Mouse (Mus musculus) embryonic facial prominence, embryonic 11.5 days (tissue): Measurements from ENCODE around the gene Dnah17. TPM values are rescaled to one million over a fixed set of nuclear protein-coding genes. Genes with fewer than 3 reads are reported as not detected.

Experiments used
- ATAC-seq: fragments of 200-750 bp; cut with Nextera tagmentation; replicated peaks from 2 replicates; pipeline ENCODE4 v1.8.0; 2017; ENCODE audit warnings: low read depth; ENCODE audit not compliant: insufficient number of reproducible peaks, low FRiP score, low TSS enrichment
- DNase-seq: peaks from one replicate; pipeline ENCODE4 v3.0.0-alpha.2; 2015; ENCODE audit warnings: low spot score
- H3K27ac ChIP-seq: fragments of 300-500 bp; sonication (generic); replicated peaks from 2 replicates; pipeline ENCODE4 v1.5.1; 2014; ENCODE audit warnings: mild to moderate bottlenecking, low read depth, low read length, control low read depth
- H3K27me3 ChIP-seq: fragments of 300-500 bp; sonication (generic); 2 replicates; pipeline ENCODE4 v1.6.1; 2014; ENCODE audit warnings: mild to moderate bottlenecking, low read length, moderate library complexity, mixed read lengths; ENCODE audit not compliant: control insufficient read depth, insufficient read depth
- H3K36me3 ChIP-seq: fragments of 300-500 bp; sonication (generic); replicated peaks from 2 replicates; pipeline ENCODE4 v1.6.1; 2014; ENCODE audit warnings: low read depth, mild to moderate bottlenecking, low read length, moderate library complexity, mixed read lengths; ENCODE audit not compliant: control insufficient read depth, insufficient read depth
- H3K4me1 ChIP-seq: fragments of 300-500 bp; sonication (generic); 2 replicates; pipeline ENCODE4 v1.6.1; 2014; ENCODE audit warnings: low read length, mixed read lengths; ENCODE audit not compliant: control insufficient read depth, insufficient read depth
- H3K4me2 ChIP-seq: fragments of 300-500 bp; sonication (generic); 2 replicates; pipeline ENCODE4 v1.6.1; 2014; ENCODE audit warnings: low read depth, mild to moderate bottlenecking, control low read depth, low read length, moderate library complexity
- H3K4me3 ChIP-seq: fragments of 300-500 bp; sonication (generic); 2 replicates; pipeline ENCODE4 v1.5.1; 2014; ENCODE audit warnings: low read depth, low read length, control low read depth
- H3K9ac ChIP-seq: fragments of 300-500 bp; sonication (generic); replicated peaks from 2 replicates; pipeline ENCODE4 v1.6.1; 2014; ENCODE audit warnings: mild to moderate bottlenecking, control low read depth, low read length
- H3K9me3 ChIP-seq: fragments of 300-500 bp; sonication (generic); replicated peaks from 2 replicates; pipeline ENCODE4 v1.6.1; 2016; ENCODE audit warnings: mild to moderate bottlenecking, low read length, inconsistent platforms, mixed read lengths; ENCODE audit not compliant: control insufficient read depth
- WGBS: fragments of 180-500 bp; shearing (Covaris S2); extraction: QIAGEN DNeasy Blood & Tissue Kit; methylation state at CpG from one replicate; pipeline ENCODE4 v1.1.7; 2014; 5-methylcytosine and 5-hydroxymethylcytosine counted together
- polyA plus RNA-seq: library from polyadenylated mRNA; unstranded; fragments of >200 nt; fragmentation: Nextera tagmentation; extraction: Ambion mirVana; gene quantifications from 2 replicates; pipeline ENCODE4 v1.2.1, GENCODE M21; 2014

Dnah17 gene
- polyA plus RNA-seq, 1 experiment from 2014 or later = 0.10 TPM

GRCm38 (mm10) chr11:117996066-117996465, 134.4 kb downstream of the Dnah17 start:
- no peaks in the 10 kb centered on the region for H3K4me1 ChIP-seq
- 25% methylated on average over 3 of the region's 3 CpGs for WGBS
- ATAC-seq = no peak

GRCm38 (mm10) chr11:117995661-117996060, 134.8 kb downstream of the Dnah17 start:
- no peak for DNase-seq
- Histone ChIP-seq H3K4me2 (no peak overlapping the region), H3K9ac (no peak overlapping the region), H3K4me3 (no peak overlapping the region), H3K4me1 (no peaks in the 10 kb centered on the region), H3K9me3 (no peaks in the 10 kb centered on the region), H3K36me3 (no peaks in the 10 kb centered on the region; the same call in 1 of the 2 replicates), H3K27ac (no peak overlapping the region), H3K27me3 (no peaks in the 10 kb centered on the region)
- 58% methylated on average over 3 of the region's 3 CpGs for WGBS
- ATAC-seq = no peak

More at GRCm38 (mm10) chr11:117996066-117996465, 134.4 kb downstream of the Dnah17 start:
- H3K27me3 ChIP-seq = no peaks in the 10 kb centered on the region
- no peak overlapping the region for H3K4me3 ChIP-seq
- no peak overlapping the region for H3K9ac ChIP-seq
- no peaks in the 10 kb centered on the region for H3K9me3 ChIP-seq
- DNase-seq = no peak
- H3K4me2 ChIP-seq = no peak overlapping the region
- no peak overlapping the region for H3K27ac ChIP-seq
- H3K36me3 ChIP-seq = peaks cover 2% of the 10 kb centered on the region; the same call in 1 of the 2 replicates

GRCm38 (mm10) chr11:117995255-117995654, 135.2 kb downstream of the Dnah17 start:
- Histone ChIP-seq H3K4me1 (no peaks in the 10 kb centered on the region), H3K4me3 (no peak overlapping the region), H3K36me3 (no peaks in the 10 kb centered on the region; the same call in 1 of the 2 replicates), H3K9me3 (no peaks in the 10 kb centered on the region), H3K27me3 (no peaks in the 10 kb centered on the region), H3K9ac (no peak overlapping the region), H3K4me2 (no peak overlapping the region), H3K27ac (no peak overlapping the region)
- WGBS = 48% methylated on average over 2 of the region's 2 CpGs
- DNase-seq (no peak), ATAC-seq (no peak)

- 79% methylated on average over 9 of the region's 9 CpGs for WGBS
- no peaks in the 10 kb centered on the region for H3K9me3 ChIP-seq
- no peaks in the 10 kb centered on the region for H3K27me3 ChIP-seq
- H3K4me3 ChIP-seq = no peak overlapping the region
- H3K36me3 ChIP-seq = no peaks in the 10 kb centered on the region; the same call in 1 of the 2 replicates
- no peaks in the 10 kb centered on the region for H3K4me1 ChIP-seq
- no peak overlapping the region for H3K4me2 ChIP-seq
- DNase-seq (no peak), ATAC-seq (no peak)
- H3K9ac ChIP-seq = no peak overlapping the region
- no peak overlapping the region for H3K27ac ChIP-seq
Measured at GRCm38 (mm10) chr11:117994250-117995057, 136.0 kb downstream of the Dnah17 start.

GRCm38 (mm10) chr11:117993190-117994175, 137.0 kb downstream of the Dnah17 start:
- Histone ChIP-seq H3K4me1 (no peaks in the 10 kb centered on the region), H3K9ac (no peak overlapping the region), H3K27ac (no peak overlapping the region), H3K4me3 (no peak overlapping the region), H3K36me3 (no peaks in the 10 kb centered on the region), H3K4me2 (no peak overlapping the region), H3K9me3 (no peaks in the 10 kb centered on the region), H3K27me3 (no peaks in the 10 kb centered on the region)
- WGBS = 70% methylated on average over 14 of the region's 14 CpGs
- DNase-seq (no peak), ATAC-seq (no peak)

- Histone ChIP-seq H3K4me3 (no peak overlapping the region), H3K4me2 (no peak overlapping the region), H3K4me1 (no peaks in the 10 kb centered on the region), H3K9ac (no peak overlapping the region), H3K27ac (no peak overlapping the region), H3K9me3 (no peaks in the 10 kb centered on the region), H3K27me3 (no peaks in the 10 kb centered on the region), H3K36me3 (no peaks in the 10 kb centered on the region)
- ATAC-seq (no peak), DNase-seq (no peak)
- WGBS = 57% methylated on average over 9 of the region's 9 CpGs
Measured at GRCm38 (mm10) chr11:117991502-117992470, 138.6 kb downstream of the Dnah17 start.

GRCm38 (mm10) chr11:117989926-117990325, 140.5 kb downstream of the Dnah17 start:
- Histone ChIP-seq H3K9me3 (no peaks in the 10 kb centered on the region), H3K27me3 (no peaks in the 10 kb centered on the region), H3K4me3 (no peak overlapping the region), H3K4me1 (peaks cover 4% of the 10 kb centered on the region; the same call in 1 of the 2 replicates), H3K27ac (no peak overlapping the region), H3K4me2 (no peak overlapping the region), H3K36me3 (no peaks in the 10 kb centered on the region), H3K9ac (no peak overlapping the region)
- WGBS = 66% methylated on average over 10 of the region's 10 CpGs
- no peak for DNase-seq
- ATAC-seq = no peak
